Mouse (Mus musculus) embryo, embryonic 9.5 days (tissue): ENCODE measurements around the gene Plac1.

Experiments used
- DNase-seq: peaks from one replicate; pipeline ENCODE4 v3.0.0-alpha.2; 2017; ENCODE audit errors: extremely low spot score

Plac1 gene

GRCm38 (mm10) chrX:53107127-53107526 is 132.8 kb downstream of the Plac1 start:
- no peak for DNase-seq

DNA sequence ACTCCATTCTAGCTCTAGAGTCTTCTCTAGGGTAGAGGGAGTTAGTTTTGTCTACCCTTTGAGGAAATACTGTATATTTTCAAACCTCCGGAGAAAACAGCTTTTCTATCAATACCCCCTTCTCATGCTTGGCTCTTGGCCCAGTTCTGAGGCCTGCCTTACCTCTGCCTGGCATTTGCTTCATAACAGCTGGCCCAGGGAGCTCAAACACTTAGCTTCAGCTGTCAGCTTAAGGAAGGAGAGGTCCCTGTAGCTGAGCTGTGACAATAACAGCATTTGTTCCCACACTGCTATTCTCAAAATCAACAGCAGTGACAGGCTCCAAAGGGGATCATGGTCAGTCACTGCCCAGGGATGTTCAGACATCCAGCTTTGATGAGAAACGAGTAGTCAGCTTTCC is 138.7 kb downstream of the Plac1 start:
- DNase-seq: no peak

- DNase-seq: no peak
Measured at GRCm38 (mm10) chrX:53099951-53100350, 140.0 kb downstream of the Plac1 start.

- DNase-seq: no peak
Measured at GRCm38 (mm10) chrX:53099266-53099665, 140.6 kb downstream of the Plac1 start.

- DNase-seq: peak; percentile 9
Measured at GRCm38 (mm10) chrX:53098293-53098692, 141.6 kb downstream of the Plac1 start.

GRCm38 (mm10) chrX:53097786-53098185 is 142.1 kb downstream of the Plac1 start:
- DNase-seq: no peak

DNA sequence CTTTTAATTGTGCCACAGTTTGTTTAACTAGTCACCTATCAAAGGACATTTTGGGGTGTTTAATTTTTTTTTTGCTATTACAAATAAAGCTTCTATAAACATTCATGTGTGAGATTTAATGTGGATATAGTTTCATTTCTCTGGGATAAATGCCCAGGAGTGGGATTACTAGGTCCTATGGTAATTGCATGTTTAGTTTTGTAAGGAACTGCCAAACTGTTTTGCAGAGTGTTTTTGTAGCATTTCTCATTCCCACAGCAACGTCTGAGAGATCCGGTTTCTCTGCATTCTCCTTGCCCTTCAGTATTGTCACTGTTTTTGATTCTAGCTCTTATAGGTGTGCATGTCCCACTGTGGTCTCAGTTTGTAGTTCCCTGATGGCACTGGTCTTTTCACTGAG is 146.5 kb downstream of the Plac1 start:
- DNase-seq: no peak

DNA sequence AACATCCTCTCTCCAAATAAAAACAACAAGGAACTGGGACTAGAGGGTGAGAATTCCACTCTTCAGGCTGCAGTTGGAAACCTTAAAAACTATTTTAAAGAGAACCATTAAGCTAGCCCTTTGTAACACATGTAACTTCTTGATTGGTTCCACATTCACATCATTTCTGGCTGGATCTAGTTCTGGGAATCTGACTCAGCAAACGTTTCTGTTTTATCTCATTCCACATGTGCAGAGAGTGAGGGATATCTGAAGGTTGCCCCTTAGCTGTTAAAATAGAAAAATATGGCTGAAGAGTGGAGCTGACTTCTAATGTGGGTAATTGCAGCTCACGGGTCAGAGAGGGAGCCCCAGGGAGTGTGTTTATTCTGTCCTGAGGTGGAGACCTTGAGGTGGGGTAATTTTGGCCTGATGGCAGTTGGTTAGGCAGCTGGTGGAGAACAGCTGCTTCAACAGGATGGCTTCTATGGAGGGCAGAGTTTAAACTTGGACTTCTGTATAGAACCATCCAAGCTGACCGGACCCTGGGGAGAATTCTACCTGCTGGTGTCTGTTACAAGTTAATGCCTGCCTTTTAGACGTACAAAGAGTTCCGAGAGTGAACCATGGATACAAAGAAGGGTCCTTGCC is 151.1 kb downstream of the Plac1 start:
- DNase-seq: no peak

- DNase-seq: no peak
Measured at GRCm38 (mm10) chrX:53087202-53087601, 152.7 kb downstream of the Plac1 start.

- no peak for DNase-seq
Measured at GRCm38 (mm10) chrX:53085559-53085958, 154.4 kb downstream of the Plac1 start.

- DNase-seq: no peak
Measured at GRCm38 (mm10) chrX:53064406-53064805, 175.5 kb downstream of the Plac1 start.

DNA sequence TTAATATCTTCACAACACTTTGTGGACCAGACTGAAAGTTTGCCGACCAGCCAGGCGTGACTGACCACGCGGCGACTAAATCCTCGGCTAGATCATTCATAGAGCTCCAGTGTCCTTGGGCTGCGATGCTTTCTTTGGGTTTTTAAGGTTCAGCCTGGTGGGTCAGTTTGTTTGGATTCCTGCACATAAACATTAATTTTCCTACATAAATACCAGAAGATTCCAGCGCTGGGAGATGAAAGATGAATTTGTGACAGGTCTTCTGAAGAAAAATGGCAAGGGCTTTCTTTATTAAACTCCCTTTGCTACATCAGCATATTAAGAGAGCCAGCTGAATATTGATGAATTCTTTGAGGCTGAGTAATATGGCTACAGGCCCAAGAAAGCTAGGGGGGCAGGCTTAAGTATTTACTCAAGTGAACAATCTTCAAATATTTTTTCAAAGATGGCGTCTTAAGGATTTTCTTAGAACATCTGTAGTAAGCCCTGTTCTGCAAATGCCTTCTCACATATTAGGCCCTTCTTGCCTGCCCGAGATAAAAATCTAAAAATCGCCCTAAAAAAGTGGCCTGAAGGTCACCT is 180.4 kb downstream of the Plac1 start:
- DNase-seq: no peak

DNA sequence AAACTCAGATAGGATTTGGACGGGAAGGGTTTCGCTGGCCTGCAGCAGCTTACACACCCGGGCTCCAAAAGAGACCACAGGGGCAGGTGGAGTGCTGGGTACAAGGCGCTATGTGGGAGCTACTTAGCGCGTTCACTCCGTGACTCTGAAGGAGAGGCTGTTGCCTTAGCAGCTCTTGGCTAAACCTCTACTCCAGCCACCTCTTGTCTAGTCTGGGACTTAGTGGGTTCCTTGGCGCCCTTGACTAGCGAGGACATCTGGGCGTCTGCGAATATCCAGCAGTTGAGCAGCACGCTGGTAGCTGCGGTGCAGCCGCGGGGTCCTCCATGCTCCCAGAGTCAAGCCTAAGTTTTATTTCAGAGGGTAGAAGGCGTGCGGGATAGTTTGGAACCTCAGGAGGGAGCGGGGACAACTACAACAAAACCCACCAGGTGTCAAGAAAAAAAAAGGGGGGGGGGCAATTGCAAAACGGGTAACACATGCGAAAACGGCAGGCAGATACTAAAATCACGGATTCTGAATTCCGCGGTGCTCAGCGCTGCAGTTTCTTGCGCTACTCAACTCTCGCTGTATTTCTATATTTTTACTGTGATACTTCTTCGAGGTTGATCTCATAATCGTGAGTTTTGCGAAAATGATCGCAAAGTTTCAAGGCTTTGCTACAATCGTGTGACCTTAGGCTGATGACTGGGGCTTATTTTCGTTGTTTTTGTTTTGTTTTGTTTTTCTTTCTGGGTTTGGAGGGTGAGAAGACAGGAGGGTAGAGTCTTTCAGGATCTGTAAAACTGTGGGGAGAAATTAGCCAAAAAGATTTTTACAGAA is 181.2 kb downstream of the Plac1 start:
- DNase-seq: peak; percentile 58

DNA sequence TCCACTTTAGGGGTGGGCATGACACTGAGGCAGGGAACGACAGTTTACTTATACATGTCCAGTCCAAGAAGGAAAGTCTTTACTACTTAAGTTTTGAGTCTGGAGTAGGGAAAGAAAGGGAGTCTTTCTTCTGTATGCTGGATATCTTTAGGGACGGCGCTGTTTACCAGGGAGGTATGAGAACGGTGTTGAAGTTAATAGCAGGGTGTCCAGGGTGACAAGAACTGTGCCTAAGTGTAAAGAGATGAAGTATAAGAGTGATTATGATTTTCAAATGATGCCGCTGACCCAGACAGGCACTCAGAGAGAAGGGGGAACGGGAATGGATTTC is 182.2 kb downstream of the Plac1 start:
- no peak for DNase-seq

GRCm38 (mm10) chrX:53057054-53057759 is 182.7 kb downstream of the Plac1 start:
- DNase-seq: peak; percentile 87

DNA sequence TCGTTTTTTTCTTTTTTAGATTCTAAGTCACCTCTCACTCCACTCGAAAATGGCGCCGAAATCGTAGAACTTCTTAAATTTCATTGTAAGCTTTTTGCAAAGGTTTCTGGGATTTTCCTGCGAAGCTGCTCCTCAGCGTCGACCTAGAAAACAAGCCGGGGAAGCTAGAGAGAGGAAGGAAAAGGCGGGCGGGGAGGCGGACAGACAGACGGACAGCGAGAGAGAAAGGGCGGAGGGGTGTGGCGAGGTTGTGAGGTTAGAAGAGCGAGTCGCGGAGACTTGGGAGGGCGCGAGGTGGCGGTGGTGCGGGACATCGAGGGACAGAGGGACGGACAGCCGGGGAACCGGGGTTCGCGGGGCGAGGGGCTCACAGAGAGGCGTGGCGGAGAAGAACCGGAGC is 183.3 kb downstream of the Plac1 start:
- DNase-seq: peak; percentile 53

DNA sequence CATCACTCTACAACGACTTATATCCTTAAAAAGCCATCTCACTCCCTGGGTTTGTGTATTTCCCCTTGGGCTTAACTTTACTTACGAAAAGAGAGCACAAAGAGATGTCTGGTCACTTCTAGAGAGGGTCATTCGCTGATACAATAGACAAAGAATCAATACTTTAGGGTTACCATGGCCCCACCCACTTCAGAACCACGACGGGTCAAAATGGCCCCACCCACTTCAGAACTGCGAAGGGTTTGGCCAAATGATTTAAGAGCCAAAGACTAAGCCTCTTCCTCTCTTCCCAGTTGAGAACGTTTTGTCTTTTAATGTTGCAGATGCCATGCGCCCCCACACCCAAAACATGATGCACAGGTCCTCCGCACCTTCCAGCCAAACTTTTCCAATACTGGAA is 184.1 kb downstream of the Plac1 start:
- DNase-seq: no peak

DNA sequence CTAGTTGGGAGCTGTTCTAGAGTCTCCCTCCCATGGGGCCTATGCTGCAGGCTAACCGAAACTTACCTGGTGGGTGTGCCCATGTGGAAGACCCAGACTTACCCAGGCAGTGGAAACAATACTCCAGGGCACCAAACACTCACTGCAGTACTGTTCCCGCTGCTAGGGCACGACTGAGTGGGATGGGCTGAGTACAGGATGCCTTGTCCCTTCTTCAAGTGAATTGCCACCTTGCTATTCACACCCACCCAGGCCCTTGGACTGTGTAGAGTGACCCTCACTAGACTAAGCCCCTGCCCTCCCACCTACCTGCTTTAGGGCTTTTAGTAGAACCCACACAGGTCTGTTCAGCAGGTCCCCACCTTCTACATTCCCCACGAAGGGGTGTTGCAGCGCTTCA is 186.0 kb downstream of the Plac1 start:
- DNase-seq: no peak

- peak; percentile 78 for DNase-seq
Measured at GRCm38 (mm10) chrX:53052652-53053500, 187.0 kb downstream of the Plac1 start.

DNA sequence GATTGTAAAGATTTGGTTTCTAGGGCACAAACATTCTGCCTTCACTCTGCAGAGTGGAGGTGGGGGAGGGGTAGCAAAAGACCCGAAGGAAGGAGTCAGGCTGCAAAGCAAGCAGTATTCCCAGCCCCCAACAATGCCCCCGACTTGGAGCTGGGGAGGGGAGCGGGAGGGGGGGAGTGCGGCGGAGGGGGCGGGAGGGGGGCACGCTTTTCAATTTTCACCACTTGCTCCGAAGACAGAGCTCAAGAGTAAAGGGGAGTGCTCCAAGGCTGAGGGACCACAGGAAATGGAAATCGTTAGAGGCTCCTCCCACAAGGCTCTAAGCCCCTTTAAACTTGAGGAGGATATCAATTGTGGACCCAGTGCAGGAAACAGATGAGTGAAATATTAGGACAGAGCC is 189.6 kb downstream of the Plac1 start:
- peak; percentile 59 for DNase-seq

GRCm38 (mm10) chrX:53049196-53049595 is 190.7 kb downstream of the Plac1 start:
- DNase-seq: no peak

DNA sequence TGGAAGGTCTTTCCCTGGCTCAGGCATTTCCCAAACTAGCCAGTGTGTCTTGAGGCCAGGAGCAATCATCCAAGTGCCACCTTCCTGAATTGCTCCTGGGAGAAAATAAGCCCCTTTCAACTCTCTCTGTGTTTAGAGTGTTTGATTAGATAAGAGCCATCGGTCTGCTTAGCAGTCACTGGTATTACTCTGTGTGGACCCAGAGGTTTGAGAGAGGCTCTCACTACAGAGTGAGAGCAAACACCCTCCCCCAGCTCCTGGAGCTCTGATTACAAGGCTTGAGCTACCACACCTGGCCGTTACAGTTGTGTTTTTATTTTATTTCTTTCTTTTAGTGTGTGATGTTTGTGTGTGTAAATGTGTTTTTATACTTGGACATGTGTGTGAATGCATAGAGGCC is 193.0 kb downstream of the Plac1 start:
- DNase-seq: no peak
